Mouse (Mus musculus): ENCODE measurements around the gene Nudt8. TPM values are rescaled to one million over a fixed set of nuclear protein-coding genes. Genes with fewer than 3 reads are reported as not detected.
"Not testable (repeated sequence)": the region's sequence is repeated elsewhere in the genome, so short reads cannot be mapped to it uniquely, and the experiment has no call there.

Gene Nudt8
- polyA plus RNA-seq, 1 experiment from 2014 or later: 22.0 TPM

DNA sequence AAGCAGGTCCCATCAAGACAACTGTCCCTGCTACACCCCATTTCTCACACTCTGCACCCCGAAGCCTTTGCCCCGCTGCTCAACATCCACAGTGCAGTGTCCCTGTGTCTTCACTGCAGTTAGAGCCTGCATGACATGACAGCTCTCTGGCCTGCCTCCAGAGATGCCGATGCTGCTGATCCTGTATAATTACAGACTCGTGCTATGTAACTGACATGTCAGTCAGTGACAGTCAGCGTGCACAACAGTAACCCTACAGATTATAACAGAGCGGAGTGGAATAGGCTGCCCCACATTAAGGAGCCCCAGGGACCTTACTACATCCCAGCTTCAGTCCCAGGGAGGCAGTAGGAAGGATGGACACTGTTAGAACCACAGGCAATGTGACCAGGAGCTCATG lies 38.6 kb upstream of the Nudt8 start:
- not testable (repeated sequence) for H3K36me3 ChIP-seq (ENCODE audit: control insufficient read depth, insufficient read depth, low read length); H3K4me2 ChIP-seq (ENCODE audit: low read depth, low read length); H3K9me3 ChIP-seq (ENCODE audit: control insufficient read depth, low read length); H3K9ac ChIP-seq (ENCODE audit: low read length); H3K4me3 ChIP-seq (ENCODE audit: low read length); H3K27me3 ChIP-seq (ENCODE audit: control insufficient read depth, insufficient read depth, low read depth, low read length); ATAC-seq (ENCODE audit: low read depth); H3K4me1 ChIP-seq (replicated peaks; ENCODE audit: control insufficient read depth, insufficient read depth, low read length); H3K27ac ChIP-seq (ENCODE audit: low read length)
- WGBS: 57% methylated on average over 6 of the region's 6 CpGs

DNA sequence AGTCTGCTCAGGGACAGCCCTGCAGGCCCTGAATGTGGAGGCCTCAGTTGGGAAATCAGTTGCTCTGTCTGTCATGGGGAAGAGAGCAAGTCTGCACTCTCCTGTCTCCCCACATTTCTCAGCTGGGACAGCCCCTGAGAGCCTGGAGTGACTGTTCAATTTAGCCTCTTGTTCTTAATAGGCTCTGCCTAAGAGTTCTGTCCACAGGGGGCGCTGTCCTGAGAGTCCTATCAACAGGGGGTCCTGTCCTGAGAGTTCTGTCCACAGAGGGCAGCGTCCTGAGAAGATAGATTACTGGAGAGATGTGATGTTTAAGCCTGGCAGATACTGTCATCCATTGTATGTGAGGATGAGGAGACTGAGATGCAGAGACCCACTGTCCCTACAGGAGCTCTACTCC lies 37.9 kb upstream of the Nudt8 start:
- 12% methylated on average over 2 of the region's 2 CpGs for WGBS
- H3K9me3 ChIP-seq (ENCODE audit: control insufficient read depth, low read length): no peaks in the 10 kb centered on the region
- no peaks in the 10 kb centered on the region for H3K36me3 ChIP-seq (ENCODE audit: control insufficient read depth, insufficient read depth, low read length)
- no peaks in the 10 kb centered on the region for H3K27me3 ChIP-seq (ENCODE audit: control insufficient read depth, insufficient read depth, low read depth, low read length)
- H3K4me2 ChIP-seq (ENCODE audit: low read depth, low read length): no peak overlapping the region
- no peaks in the 10 kb centered on the region for H3K4me1 ChIP-seq (replicated peaks; ENCODE audit: control insufficient read depth, insufficient read depth, low read length)
- H3K4me3 ChIP-seq (ENCODE audit: low read length): no peak overlapping the region
- H3K9ac ChIP-seq (ENCODE audit: low read length): no peak overlapping the region
- no peak overlapping the region for H3K27ac ChIP-seq (ENCODE audit: low read length)
- ATAC-seq (ENCODE audit: low read depth): no peak

DNA sequence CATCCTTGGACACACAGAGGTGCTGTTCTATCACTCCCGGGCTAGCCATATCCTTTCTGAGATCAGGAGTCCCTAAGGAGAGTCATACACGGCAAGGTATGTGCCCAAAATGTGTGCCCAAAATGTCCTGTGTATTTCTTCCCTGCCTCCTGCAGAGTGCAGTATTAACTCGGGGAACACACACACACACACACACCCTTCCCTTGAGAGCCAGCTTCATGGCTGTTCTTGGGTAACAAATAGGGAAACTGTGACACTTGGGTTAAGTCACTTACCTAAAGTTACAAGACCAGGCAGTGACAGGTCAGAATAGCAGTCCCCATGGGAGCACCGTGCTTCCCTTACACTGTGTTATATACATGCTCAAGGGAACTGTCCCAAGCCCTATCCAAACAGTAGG lies 36.4 kb upstream of the Nudt8 start:
- WGBS: 61% methylated on average over 4 of the region's 4 CpGs
- no peaks in the 10 kb centered on the region for H3K9me3 ChIP-seq (ENCODE audit: control insufficient read depth, low read length)
- no peak overlapping the region for H3K27ac ChIP-seq (ENCODE audit: low read length)
- ATAC-seq (ENCODE audit: low read depth): no peak
- no peak overlapping the region for H3K9ac ChIP-seq (ENCODE audit: low read length)
- no peaks in the 10 kb centered on the region for H3K36me3 ChIP-seq (ENCODE audit: control insufficient read depth, insufficient read depth, low read length)
- no peak overlapping the region for H3K4me3 ChIP-seq (ENCODE audit: low read length)
- no peak overlapping the region for H3K4me2 ChIP-seq (ENCODE audit: low read depth, low read length)
- no peaks in the 10 kb centered on the region for H3K27me3 ChIP-seq (ENCODE audit: control insufficient read depth, insufficient read depth, low read depth, low read length)
- H3K4me1 ChIP-seq (replicated peaks; ENCODE audit: control insufficient read depth, insufficient read depth, low read length): no peaks in the 10 kb centered on the region

GRCm38 (mm10) chr19:3966330-3967075 lies 33.9 kb upstream of the Nudt8 start:
- H3K27me3 ChIP-seq (ENCODE audit: control insufficient read depth, insufficient read depth, low read depth, low read length): no peaks in the 10 kb centered on the region
- H3K4me2 ChIP-seq (ENCODE audit: low read depth, low read length): no peak overlapping the region
- no peaks in the 10 kb centered on the region for H3K36me3 ChIP-seq (ENCODE audit: control insufficient read depth, insufficient read depth, low read length)
- WGBS: 61% methylated on average over 11 of the region's 11 CpGs
- no peak for ATAC-seq (ENCODE audit: low read depth)
- no peak overlapping the region for H3K4me3 ChIP-seq (ENCODE audit: low read length)
- H3K9me3 ChIP-seq (ENCODE audit: control insufficient read depth, low read length): no peaks in the 10 kb centered on the region
- H3K4me1 ChIP-seq (replicated peaks; ENCODE audit: control insufficient read depth, insufficient read depth, low read length): no peaks in the 10 kb centered on the region
- H3K9ac ChIP-seq (ENCODE audit: low read length): no peak overlapping the region
- no peak overlapping the region for H3K27ac ChIP-seq (ENCODE audit: low read length)

DNA sequence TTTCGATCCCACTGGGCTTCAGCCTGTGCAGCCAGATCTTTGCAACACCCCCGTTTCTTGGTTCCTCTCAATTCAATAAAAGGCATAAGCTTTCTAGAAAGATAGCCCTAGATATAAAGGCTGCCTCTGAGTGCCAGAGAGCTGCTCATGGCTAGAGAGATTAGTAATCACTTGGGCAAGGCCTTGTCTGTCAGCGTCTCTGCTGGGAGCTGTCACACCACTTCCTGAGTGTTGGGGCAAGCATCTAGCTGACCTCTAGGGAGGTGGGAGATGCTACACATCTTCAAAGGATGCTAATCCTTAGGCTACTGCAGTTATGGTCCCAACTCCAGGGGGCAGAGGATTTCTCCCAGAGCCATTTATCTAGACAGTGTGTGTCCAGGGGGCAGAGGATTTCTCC lies 33.1 kb upstream of the Nudt8 start:
- no peak overlapping the region for H3K9ac ChIP-seq (ENCODE audit: low read length)
- no peak overlapping the region for H3K4me3 ChIP-seq (ENCODE audit: low read length)
- no peak for ATAC-seq (ENCODE audit: low read depth)

DNA sequence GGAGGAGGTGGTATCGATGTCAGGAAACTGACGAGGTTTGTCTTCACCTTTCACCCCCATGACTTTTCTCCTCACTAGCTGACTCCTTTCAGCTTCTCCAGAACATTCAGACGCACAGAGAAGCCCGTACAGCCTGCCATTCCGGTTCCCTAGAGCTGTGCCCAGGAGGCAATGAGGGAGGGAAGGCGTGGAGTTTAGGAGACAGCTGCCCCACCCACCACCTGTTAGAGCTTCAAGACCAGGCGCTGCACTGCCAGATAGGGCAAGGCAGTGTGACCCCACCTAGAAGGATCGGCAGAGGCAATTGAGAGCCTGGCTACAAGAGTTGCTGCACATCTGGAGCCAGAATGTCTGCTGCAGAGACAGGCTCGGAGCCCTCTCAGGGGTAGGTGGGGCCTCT lies 28.2 kb upstream of the Nudt8 start, which contains the start of gene Aldh3b2:
TSS of gene Aldh3b2 (plus strand) at position 100 of the 400 bp plus-strand sequence.
- Histone ChIP-seq H3K27ac (ENCODE audit: low read length) (0 out of 2 replicates have a peak within 1 kb of the TSS, but pooled peaks have one; percentile 6), H3K4me1 (replicated peaks; ENCODE audit: control insufficient read depth, insufficient read depth, low read length) (no peaks in the 10 kb centered on the region), H3K27me3 (ENCODE audit: control insufficient read depth, insufficient read depth, low read depth, low read length) (no peaks in the 10 kb centered on the region), H3K9me3 (ENCODE audit: control insufficient read depth, low read length) (no peaks in the 10 kb centered on the region), H3K4me2 (ENCODE audit: low read depth, low read length) (no peak within 1 kb of the TSS), H3K4me3 (ENCODE audit: low read length) (no peak within 1 kb of the TSS), H3K9ac (ENCODE audit: low read length) (no peak within 1 kb of the TSS), H3K36me3 (ENCODE audit: control insufficient read depth, insufficient read depth, low read length) (no peaks in the 10 kb centered on the region)
- 16% methylated on average over 9 of the region's 9 CpGs for WGBS
- ATAC-seq (ENCODE audit: low read depth): peak; percentile 70; the same call in 1 of the 2 replicates

More for the DNA sequence above, 33.1 kb upstream of the Nudt8 start:
- no peaks in the 10 kb centered on the region for H3K27me3 ChIP-seq (ENCODE audit: control insufficient read depth, insufficient read depth, low read depth, low read length)
- no peaks in the 10 kb centered on the region for H3K9me3 ChIP-seq (ENCODE audit: control insufficient read depth, low read length)
- H3K4me1 ChIP-seq (replicated peaks; ENCODE audit: control insufficient read depth, insufficient read depth, low read length): no peaks in the 10 kb centered on the region
- no peak overlapping the region for H3K4me2 ChIP-seq (ENCODE audit: low read depth, low read length)
- no peaks in the 10 kb centered on the region for H3K36me3 ChIP-seq (ENCODE audit: control insufficient read depth, insufficient read depth, low read length)
- no peak overlapping the region for H3K27ac ChIP-seq (ENCODE audit: low read length)
- WGBS: 39% methylated on average over 3 of the region's 3 CpGs

- WGBS: 70% methylated on average over 6 of the region's 6 CpGs
- not testable (repeated sequence) for ATAC-seq (ENCODE audit: low read depth); H3K9ac ChIP-seq (ENCODE audit: low read length); H3K27ac ChIP-seq (ENCODE audit: low read length); H3K4me3 ChIP-seq (ENCODE audit: low read length); H3K4me1 ChIP-seq (replicated peaks; ENCODE audit: control insufficient read depth, insufficient read depth, low read length); H3K9me3 ChIP-seq (ENCODE audit: control insufficient read depth, low read length); H3K27me3 ChIP-seq (ENCODE audit: control insufficient read depth, insufficient read depth, low read depth, low read length); H3K36me3 ChIP-seq (ENCODE audit: control insufficient read depth, insufficient read depth, low read length); H3K4me2 ChIP-seq (ENCODE audit: low read depth, low read length)
These were observed 25.8 kb upstream of the Nudt8 start for GRCm38 (mm10) chr19:3974608-3975007.

GRCm38 (mm10) chr19:3975866-3976265 lies 24.5 kb upstream of the Nudt8 start:
- Histone ChIP-seq H3K9ac (ENCODE audit: low read length) (no peak overlapping the region), H3K4me3 (ENCODE audit: low read length) (no peak overlapping the region), H3K9me3 (ENCODE audit: control insufficient read depth, low read length) (no peaks in the 10 kb centered on the region), H3K4me1 (replicated peaks; ENCODE audit: control insufficient read depth, insufficient read depth, low read length) (no peaks in the 10 kb centered on the region), H3K36me3 (ENCODE audit: control insufficient read depth, insufficient read depth, low read length) (no peaks in the 10 kb centered on the region), H3K4me2 (ENCODE audit: low read depth, low read length) (no peak overlapping the region), H3K27me3 (ENCODE audit: control insufficient read depth, insufficient read depth, low read depth, low read length) (no peaks in the 10 kb centered on the region), H3K27ac (ENCODE audit: low read length) (no peak overlapping the region)
- ATAC-seq (ENCODE audit: low read depth): no peak
- WGBS: 58% methylated on average over 2 of the region's 2 CpGs

GRCm38 (mm10) chr19:3980309-3980708 lies 20.1 kb upstream of the Nudt8 start:
- H3K4me2 ChIP-seq (ENCODE audit: low read depth, low read length): no peak overlapping the region
- no peaks in the 10 kb centered on the region for H3K9me3 ChIP-seq (ENCODE audit: control insufficient read depth, low read length)
- H3K27ac ChIP-seq (ENCODE audit: low read length): no peak overlapping the region
- H3K4me1 ChIP-seq (replicated peaks; ENCODE audit: control insufficient read depth, insufficient read depth, low read length): peaks cover 2% of the 10 kb centered on the region; the same call in 1 of the 2 replicates
- H3K36me3 ChIP-seq (ENCODE audit: control insufficient read depth, insufficient read depth, low read length): no peaks in the 10 kb centered on the region
- WGBS: 10% methylated on average over 4 of the region's 4 CpGs
- H3K4me3 ChIP-seq (ENCODE audit: low read length): no peak overlapping the region
- H3K9ac ChIP-seq (ENCODE audit: low read length): no peak overlapping the region
- ATAC-seq (ENCODE audit: low read depth): peak; percentile 70; the same call in 1 of the 2 replicates
- no peaks in the 10 kb centered on the region for H3K27me3 ChIP-seq (ENCODE audit: control insufficient read depth, insufficient read depth, low read depth, low read length)

Data from lung, embryonic 16.5 days (tissue).